Mouse (Mus musculus): ENCODE results near the gene Hba-x.
"Not testable (repeated sequence)": the region's sequence is repeated elsewhere in the genome, so short reads cannot be mapped to it uniquely, and the experiment has no call there.

Hba-x gene

GRCm38 (mm10) chr11:32285887-32286286, 9.7 kb downstream of the Hba-x start:
- DNase-seq (ENCODE audit: low spot score in 2 of 2): not testable (repeated sequence)

DNA sequence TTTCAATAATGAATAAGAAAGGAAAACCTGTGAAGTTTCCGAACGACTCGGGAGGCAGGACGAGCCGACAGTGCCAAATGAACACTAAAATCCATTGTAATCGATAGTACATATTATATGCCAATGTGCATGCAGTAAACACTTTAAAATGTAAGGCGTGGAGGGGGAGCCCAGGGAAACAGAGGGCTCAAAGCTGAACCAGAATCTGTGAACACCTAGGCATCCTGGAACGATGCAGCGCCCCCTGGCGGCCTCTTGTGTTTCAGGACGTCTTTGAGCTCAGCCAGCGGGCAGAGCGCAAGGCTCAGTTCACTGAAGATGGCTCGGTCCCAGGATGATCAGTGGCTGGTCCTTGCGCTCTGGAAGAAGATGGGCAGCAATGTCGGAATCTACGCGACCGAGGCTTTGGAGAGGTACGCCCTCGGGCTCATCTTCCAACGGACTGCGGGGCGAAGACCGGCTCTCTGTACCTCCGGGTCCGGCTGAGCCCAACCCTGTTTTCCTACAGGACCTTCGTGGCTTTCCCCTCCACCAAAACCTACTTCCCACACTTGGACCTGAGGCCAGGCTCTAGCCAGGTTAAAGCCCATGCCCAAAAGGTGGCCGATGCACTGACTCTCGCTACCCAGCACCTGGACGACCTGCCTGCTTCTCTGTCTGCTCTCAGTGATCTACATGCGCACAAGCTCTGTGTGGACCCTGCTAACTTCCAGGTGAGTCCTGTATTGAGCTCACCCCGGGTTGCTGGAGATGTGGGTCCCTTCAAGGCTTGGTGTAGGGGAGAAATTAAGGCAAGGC, 10.7 kb downstream of the Hba-x start, which contains the start of gene Hbq1b:
Hbq1b (plus strand) TSS at position 271 of the 798 bp plus-strand sequence.
- DNase-seq (ENCODE audit: low spot score in 2 of 2): peak; percentile 61 to 82

GRCm38 (mm10) chr11:32287493-32287825, 11.3 kb downstream of the Hba-x start:
- no peak for DNase-seq (ENCODE audit: low spot score in 2 of 2)

- not testable (repeated sequence) for DNase-seq (ENCODE audit: low spot score in 2 of 2)
These were observed 16.6 kb downstream of the Hba-x start for GRCm38 (mm10) chr11:32292819-32293218.

DNA sequence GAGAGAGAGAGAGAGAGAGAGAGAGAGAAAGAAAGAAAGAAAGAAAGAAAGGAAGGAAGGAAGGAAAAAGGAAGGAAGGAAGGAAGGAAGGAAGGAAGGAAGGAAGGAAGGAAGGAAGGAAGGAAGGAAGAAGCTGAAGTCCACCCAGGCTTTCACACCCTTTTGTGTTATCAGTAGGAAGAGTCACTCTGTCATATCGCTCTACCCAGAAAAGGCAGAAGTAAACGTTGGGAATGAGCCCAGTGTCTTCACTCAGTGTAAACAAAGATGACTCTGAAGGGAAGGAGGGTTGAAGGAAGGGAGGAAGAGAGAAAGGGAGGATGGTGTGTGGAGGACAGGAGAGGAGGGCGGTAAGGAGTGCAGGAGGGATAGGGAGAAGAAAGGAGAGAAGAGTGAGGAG, 17.3 kb downstream of the Hba-x start:
- not testable (repeated sequence) for DNase-seq (ENCODE audit: low spot score in 2 of 2)

- not testable (repeated sequence) for DNase-seq (ENCODE audit: low spot score in 2 of 2)
These were observed 20.0 kb downstream of the Hba-x start, which contains the start of gene Hba-a2 for GRCm38 (mm10) chr11:32296203-32296602. TSS of gene Hba-a2 (plus strand) at chr11:32296489.

GRCm38 (mm10) chr11:32297417-32297816, 21.2 kb downstream of the Hba-x start:
- DNase-seq (ENCODE audit: low spot score in 2 of 2): not testable (repeated sequence)

DNA sequence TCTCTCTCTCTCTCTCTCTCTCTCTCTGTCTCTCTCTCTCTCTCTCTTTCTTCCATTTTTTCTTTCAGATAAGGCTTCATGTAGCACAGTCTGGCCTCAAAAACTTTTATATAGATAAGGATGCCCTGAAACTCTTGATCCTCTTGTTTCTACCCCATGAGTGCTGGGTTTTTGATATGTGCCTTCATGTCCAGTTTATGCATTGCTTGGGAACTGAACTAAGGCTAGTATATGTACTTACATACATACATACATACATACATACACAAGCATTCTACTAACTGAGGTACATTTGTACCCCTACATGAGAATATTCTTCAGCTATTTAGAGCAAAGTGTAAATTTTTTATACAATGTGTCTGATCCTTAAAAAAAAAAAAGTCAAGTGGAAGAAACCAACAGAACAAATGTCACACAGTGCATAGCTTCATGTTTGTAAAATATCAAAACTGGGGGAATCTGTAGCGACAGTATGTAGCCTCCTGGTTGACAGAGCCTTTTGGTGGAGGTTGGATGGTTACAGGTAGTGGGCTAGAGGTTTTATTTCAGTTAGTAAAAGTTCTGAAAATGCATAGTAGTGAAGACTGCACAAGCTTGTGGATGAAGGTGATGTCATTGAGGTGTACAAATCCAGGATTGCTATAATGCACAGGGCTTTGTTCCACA, 21.8 kb downstream of the Hba-x start:
- DNase-seq (ENCODE audit: low spot score in 2 of 2): no peak

- no peak for DNase-seq (ENCODE audit: low spot score in 2 of 2)
These were observed 22.3 kb downstream of the Hba-x start for GRCm38 (mm10) chr11:32298532-32298918.

DNA sequence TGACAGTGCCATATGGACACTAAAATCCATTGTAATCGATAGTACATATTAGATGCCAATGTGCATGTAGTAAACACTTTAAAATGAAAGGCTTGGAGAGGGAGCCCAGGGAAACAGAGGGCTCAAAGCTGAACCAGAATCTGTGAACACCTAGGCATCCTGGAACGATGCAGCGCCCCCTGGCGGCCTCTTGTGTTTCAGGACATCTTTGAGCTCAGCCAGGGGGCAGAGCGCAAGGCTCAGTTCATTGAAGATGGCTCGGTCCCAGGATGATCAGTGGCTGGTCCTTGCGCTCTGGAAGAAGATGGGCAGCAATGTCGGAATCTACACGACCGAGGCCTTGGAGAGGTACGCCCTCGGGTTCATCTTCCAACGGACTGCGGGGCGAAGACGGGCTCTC, 23.7 kb downstream of the Hba-x start, which contains the start of gene Hbq1a:
Hbq1a (plus strand) TSS at position 205 of the 400 bp plus-strand sequence.
- DNase-seq (ENCODE audit: low spot score in 2 of 2): peak; percentile 48 to 66

- no peak for DNase-seq (ENCODE audit: low spot score in 2 of 2)
These were observed 24.4 kb downstream of the Hba-x start for GRCm38 (mm10) chr11:32300279-32301267.

DNA sequence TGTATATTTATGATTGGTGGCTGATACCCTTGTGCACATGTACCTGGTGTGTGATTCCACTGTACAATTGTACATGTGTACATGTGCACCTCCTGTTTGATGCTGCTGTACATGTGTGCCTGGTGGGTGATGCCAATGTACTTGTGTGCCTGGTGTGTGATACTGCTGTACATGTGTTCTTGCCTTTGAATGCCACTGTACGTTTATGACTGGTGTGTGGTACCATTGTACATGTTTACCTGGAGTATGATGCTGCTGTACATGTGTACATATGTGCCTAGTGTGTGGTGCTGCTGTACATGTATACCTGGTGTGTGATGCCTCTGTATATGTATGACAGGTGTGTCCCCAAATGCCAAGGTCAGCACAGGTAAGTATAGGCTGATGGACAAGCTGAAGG, 25.3 kb downstream of the Hba-x start:
- no peak for DNase-seq (ENCODE audit: low spot score in 2 of 2)

DNA sequence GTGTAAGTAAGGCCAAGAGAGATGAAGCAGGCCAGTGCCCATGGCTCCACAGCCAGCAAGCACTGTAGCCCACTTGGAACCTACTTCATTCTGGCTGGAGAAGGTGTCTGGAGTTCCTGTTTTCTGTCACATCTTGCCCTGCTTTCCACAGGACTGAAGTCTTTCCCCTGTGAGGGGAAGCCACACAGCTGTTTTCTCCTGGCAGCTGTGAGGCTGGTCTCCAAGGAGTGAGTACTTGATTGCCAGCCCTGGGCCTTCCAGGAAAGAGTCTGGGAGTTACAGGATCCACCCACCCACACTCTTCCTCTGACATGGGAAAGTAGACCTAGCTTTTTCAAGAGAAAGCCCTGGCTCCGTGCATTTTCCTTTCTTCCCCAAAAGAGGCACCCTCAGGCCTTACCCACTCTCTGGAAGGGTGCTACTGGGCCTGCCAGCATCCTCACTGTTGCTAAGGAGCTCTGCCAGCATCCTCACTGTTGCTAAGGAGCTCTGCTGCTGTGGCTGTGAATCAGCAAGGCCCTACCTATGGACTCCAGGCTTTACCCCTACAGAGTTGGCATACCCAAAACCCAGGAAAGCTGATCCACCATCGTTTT, 26.7 kb downstream of the Hba-x start:
- DNase-seq (ENCODE audit: low spot score in 2 of 2): no peak

GRCm38 (mm10) chr11:32303455-32303854, 27.3 kb downstream of the Hba-x start:
- DNase-seq (ENCODE audit: low spot score in 2 of 2): no peak

- no peak for DNase-seq (ENCODE audit: low spot score in 2 of 2)
These were observed 30.8 kb downstream of the Hba-x start for GRCm38 (mm10) chr11:32307006-32307405.

DNA sequence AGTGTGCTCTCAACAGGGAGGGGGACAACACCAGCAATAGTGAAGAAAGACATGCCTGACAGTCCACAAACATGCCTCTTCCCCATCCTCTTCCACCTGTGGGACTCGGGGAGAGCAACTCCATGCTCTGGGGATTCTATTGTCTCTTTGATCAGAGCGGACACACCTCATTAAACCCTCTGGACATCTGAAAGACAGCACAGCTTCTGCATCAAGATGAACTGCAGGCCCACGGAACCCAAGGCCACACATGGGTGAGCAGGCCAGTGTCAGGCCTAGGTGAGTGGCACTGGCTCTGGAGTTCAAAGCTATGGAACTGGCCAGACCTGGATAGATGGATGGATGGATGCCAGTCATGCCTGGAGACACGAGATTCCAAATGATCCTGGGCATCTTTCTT, 33.2 kb downstream of the Hba-x start:
- no peak for DNase-seq (ENCODE audit: low spot score in 2 of 2)

DNA sequence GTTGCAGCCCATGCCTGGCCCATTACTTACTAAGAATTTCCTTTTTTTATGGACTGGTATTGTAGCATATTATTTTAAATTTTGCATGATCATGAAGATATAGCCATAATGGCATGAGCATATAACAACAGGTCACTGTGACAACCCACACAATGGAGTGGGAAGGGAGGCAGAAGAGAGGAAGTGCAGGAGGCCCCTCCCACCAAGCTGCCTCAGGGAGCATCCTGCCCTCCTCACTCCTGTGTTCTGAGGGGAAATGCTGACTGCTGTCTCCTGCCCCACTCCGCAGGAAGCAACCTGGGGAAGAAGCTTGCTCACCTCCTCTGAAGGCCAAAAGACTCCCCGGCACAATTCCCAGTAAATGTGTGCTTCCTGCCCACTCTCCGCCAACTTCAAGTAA, 33.7 kb downstream of the Hba-x start:
- no peak for DNase-seq (ENCODE audit: low spot score in 2 of 2)

DNA sequence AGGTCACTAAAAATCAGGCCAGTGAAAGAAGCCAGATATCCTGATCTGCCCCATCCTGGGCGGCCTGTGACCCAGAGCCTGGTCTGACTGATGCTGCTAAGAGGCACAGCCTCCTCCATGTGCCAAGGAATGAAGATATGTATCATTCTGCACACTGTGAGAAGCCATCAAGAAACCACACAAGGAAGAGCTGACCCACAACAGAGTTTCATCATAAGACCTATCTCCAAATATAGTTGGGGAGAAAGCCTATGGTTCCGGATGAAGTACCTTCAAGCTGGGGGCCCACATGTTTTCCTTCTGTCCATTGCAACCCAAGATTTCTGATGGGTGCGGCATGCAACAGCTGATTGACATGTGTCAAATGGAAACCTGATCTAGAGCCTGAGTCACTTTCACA, 39.8 kb downstream of the Hba-x start:
- no peak for DNase-seq (ENCODE audit: low spot score in 2 of 2)

GRCm38 (mm10) chr11:32320507-32321195, 44.5 kb downstream of the Hba-x start:
- DNase-seq (ENCODE audit: low spot score in 2 of 2): no peak

DNA sequence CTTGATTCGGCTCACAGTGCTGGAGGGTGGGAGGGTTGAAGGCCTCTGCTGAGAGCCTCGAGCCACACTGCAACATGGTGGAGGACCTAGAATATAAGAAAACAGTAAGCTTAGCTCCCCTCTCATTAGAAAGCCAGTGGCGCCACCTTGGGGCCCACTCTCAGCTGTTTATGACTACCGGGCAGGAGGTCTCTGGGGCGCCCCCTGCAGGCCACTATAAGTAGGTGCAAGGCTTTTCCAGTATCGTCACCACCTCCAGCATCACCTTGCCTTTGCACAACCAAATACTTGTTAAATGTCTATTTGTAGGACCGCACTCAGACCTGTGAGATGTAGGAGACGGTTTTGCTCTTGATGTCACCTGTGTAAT, 45.0 kb downstream of the Hba-x start:
- peak; percentile 31 to 59 for DNase-seq (ENCODE audit: low spot score in 2 of 2)

GRCm38 (mm10) chr11:32324609-32325008, 48.4 kb downstream of the Hba-x start:
- peak; percentile 89 to 94 for DNase-seq (ENCODE audit: low spot score in 2 of 2)
